Mouse (Mus musculus): ENCODE results near the gene Reln. TPM values are rescaled to one million over a fixed set of nuclear protein-coding genes. Genes with fewer than 3 reads are reported as not detected.

Reln gene
- total RNA-seq, 1 experiment from 2014 or later: 0.57 TPM

DNA sequence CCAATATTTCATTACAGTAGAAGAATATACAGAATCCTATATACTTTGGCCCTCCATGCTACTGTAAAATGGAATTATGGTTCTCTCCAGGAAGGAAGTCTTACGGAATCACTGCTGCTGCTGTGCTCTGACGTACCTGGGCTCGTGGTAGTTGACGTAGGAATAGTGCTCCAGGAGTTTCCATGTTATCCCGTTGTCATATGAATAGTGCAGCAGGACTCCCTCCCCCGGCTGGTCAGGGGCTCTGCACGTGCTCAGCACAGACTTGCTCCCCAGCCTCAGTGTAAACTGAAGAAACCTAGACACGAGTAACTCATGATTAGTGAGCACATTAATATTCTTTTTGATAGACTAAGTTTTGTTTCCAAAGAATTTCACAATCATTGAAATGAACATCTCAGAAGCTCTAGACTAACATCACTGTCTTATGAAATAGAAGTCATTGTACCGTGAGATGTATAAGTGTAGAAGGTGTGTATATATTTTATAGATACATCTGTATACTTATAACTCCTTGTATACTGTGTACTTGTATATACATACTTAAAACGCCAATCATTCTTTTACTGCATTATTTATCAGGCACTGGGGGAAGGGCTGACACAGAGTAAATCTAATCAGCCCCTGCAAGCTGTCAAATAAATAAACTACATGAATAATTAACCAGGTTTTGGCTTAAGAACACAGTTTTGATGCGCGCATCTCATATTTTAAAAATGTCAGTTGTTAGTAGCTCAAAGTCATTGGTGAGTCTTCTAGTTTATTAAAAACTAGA, 304.9 kb downstream of the Reln start:
- ATAC-seq (replicated peaks; ENCODE audit: insufficient number of reproducible peaks, low FRiP score, low TSS enrichment, poor library complexity, severe bottlenecking): no peak

DNA sequence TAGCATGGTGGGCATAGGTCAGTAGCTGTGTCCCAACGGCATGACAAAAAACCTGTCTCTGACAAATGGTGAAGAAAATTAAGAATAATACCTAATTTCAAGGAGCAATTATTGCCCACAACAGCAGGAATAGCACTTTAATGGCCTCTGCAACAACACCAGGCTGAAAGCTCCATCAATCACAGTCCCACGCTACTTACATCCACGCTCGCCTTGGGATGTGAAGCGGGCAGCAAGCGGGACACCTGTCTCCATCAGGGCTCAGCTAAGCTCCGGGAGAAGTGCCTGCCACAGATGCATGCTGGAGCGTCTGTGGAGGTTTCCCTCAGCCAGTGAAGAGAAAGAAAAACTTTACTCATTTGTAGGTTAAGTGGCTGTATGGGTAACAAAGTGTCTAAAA, 309.3 kb downstream of the Reln start:
- no peak for ATAC-seq (replicated peaks; ENCODE audit: insufficient number of reproducible peaks, low FRiP score, low TSS enrichment, poor library complexity, severe bottlenecking)

DNA sequence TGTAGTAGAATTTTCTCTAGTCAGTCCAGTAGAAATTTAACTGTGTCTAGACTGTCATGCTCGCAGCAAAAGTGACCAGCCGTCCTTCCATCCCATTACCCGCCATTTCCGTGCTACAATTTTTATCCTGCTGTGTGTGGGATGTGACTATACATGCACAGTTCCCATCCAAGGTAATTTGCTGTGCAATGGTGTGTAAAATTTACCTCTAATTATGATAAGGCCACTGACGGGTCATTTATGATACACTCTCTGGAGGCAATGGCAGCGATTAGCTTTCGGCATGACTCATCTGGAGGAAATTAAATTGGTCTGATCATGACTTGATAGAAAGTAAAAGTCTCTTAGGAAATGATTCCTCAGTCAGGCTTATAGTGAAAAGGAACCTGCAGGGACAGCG, 311.5 kb downstream of the Reln start:
- ATAC-seq (replicated peaks; ENCODE audit: insufficient number of reproducible peaks, low FRiP score, low TSS enrichment, poor library complexity, severe bottlenecking): no peak

DNA sequence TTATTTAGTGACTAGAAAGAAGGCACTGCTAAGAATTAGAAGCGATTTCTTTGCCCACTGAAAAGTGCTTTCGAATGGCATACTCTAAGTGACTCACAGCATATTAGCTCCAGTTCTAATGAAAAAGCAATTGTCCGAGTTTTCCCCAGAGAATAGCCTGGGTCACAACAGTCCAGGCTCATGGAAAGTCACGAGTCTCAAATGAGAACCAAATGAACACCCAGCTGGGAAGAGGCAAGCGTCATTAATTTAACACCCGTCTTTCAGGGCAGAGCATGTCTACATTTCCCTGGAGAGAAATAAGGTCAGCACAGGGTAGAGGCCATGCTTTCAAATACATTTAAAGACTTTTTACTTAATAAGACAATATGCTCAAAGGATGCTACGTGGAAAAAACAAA, 312.8 kb downstream of the Reln start:
- ATAC-seq (replicated peaks; ENCODE audit: insufficient number of reproducible peaks, low FRiP score, low TSS enrichment, poor library complexity, severe bottlenecking): no peak

DNA sequence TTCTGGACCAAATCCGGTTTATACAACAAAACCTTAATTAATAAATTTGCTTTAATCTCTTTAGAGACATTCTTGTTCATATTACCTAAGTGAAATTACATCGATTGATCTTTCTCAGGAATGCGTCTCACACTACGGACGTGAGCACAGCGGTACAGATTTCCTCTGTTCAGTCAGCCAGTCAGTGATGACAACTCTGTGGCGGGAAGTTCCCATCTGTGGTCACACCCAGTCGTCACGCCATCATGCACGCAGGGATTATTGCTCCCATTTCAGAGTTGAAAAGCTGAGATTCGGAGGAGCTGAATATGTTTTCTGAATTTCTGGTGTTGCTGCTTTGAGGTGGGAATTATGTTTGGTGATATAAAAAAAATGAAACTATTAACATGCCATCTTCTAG, 316.1 kb downstream of the Reln start:
- ATAC-seq (replicated peaks; ENCODE audit: insufficient number of reproducible peaks, low FRiP score, low TSS enrichment, poor library complexity, severe bottlenecking): no peak

DNA sequence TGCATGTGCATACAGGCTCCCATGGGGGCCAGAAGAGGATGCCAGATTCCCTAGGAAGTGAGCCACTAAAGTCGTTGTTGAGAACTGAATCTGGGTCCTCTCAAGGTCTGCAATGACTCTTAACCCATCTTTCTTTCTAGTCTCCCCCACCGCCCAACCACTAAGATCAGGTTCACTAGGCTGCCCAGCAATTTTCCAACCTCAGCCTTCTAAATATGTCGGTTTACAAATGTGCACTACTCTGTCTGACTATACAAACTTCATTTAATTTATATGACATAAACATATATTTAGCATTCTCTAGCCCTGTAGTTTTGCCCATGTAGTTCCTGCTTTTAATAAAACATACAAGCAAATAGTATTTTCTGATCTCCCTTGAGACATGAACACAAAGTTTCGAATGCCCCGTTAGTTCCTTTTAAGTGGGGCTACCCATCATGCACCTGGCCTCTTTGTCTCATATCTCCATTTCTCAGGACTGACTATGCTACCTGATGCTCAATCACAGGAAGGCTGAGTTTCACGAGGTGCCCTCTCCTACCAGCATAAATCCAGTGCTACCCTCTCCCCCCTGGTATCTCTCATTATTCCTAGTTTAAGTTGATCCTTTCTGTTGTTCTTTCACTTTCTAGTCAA, 317.1 kb downstream of the Reln start:
- no peak for ATAC-seq (replicated peaks; ENCODE audit: insufficient number of reproducible peaks, low FRiP score, low TSS enrichment, poor library complexity, severe bottlenecking)

DNA sequence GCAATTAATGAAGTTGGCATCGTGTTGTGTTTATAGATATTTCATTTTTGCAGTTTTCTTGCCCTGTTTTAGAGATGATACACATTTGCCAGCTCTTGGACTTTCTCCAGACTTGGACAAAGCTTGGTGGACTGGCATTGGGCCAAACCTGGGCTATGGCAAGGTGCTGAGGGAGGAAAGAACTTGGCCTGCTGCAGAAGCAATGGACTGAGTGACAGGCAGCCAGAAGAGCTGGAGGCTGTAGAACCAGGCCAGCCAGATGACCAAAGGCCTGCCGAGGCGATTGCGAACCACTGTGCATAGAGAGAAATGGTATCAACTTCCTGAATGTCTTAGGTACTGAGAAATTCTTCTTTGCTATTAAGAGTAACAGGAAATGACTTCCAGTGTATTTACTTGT, 318.8 kb downstream of the Reln start:
- ATAC-seq (replicated peaks; ENCODE audit: insufficient number of reproducible peaks, low FRiP score, low TSS enrichment, poor library complexity, severe bottlenecking): no peak

DNA sequence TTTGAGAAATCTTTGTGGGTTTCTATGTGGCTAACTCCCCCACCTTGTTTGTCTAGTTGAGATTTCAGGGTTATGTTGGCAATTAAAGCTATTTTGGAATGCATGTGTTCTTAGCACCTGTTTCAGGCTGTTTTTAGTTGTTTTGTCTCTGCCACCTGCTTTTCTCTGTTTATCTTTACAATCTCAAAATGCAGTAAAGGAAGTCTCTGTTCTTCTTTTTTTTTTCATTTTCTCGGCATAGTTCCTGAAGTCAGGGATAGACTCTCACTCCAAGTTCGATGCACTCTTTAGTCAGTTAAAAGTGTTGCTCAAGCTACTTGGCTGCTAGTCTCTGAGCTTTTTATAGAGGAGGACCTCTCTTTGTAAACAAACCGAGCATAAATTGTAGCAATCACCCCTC, 320.4 kb downstream of the Reln start:
- ATAC-seq (replicated peaks; ENCODE audit: insufficient number of reproducible peaks, low FRiP score, low TSS enrichment, poor library complexity, severe bottlenecking): no peak

DNA sequence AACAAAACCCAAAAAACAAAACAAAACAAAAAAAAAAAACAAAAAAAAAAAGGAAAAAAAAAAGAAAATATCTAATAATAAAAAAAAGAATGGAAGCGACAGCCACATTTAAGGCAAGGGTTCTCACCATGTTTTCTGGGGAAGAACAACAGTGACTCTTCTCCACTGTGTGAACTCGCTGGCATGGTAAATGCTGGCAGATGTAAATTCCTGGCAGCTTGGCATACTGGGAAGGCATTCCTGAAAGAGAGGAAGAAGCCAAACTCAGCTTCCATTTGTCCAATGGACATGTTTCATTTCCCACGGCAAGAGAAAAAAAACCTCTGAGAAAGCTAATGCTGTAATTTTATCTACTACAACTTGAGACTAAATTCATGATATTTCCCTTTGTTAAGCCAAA, 326.6 kb downstream of the Reln start:
- ATAC-seq (replicated peaks; ENCODE audit: insufficient number of reproducible peaks, low FRiP score, low TSS enrichment, poor library complexity, severe bottlenecking): no peak

DNA sequence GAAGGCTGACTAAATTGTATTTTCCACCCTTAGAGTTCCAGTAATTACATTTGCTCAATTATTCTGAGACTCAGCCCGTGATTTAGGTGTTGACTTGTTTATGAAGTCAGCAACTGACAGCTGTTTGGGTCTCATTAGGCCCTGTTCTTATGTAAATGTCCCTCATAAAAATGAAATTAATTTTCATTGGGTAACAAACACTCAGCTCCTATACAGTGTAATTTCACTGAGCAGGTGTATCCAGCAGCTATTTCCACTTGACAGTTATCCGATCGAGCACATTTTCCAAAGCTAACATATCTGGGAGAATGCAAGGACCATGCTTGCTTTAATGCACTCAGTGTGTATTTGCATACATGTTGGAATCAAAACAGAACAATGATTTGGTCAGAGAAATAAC, 330.0 kb downstream of the Reln start:
- no peak for ATAC-seq (replicated peaks; ENCODE audit: insufficient number of reproducible peaks, low FRiP score, low TSS enrichment, poor library complexity, severe bottlenecking)

DNA sequence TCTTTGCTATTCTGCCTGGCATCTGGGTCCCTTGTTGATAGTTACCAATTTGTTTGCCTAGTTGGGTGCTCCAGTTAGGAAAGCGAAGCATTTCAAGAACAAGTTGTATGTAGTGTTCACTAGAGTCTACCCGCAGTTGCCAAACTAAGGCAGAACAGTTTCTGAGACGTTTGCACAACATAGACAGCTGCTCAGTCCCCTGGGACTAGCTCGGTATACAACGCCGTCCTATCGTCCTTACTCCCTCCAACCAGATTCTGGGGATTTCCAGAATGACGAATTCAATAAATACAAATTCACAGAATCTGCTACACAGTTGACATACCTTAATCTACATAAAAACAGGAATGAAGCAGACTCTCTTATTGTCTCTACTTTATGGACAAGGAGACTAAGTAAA, 335.4 kb downstream of the Reln start:
- no peak for ATAC-seq (replicated peaks; ENCODE audit: insufficient number of reproducible peaks, low FRiP score, low TSS enrichment, poor library complexity, severe bottlenecking)

DNA sequence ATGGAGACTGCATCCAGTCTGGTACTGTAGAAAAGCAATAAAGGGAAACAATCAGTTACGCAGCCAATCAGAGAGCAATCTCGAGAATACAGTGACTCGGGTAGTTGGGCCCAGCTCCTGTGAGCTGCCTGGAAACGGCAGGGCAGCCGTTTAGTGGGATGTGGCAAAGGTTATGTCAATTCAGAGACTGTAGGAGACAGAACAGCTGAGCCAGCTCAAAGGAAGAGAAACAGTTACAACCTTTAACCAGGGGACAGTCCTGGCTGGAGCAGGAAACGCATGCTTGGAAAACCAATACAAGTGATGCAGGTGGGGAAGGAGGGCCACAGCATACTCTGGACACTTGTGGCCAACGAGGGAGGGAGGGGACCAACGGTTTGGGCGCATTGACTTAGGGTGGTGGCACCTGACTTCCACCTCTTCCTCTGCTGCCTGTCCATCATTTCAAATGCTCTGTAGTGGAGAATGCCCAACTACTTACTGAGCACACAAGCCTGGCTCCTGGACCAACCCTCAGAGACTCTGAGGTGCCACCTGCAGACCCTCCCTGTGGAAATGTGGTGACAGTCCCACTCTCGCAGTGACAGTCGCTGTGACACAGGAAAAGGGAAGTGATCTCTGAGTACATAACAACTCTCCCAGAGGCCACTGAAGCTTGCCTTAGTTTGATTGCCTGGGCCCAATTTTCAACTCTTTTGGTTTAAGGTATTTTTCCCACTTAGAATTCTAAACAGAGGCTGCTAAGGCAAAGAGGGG, 337.0 kb downstream of the Reln start:
- ATAC-seq (replicated peaks; ENCODE audit: insufficient number of reproducible peaks, low FRiP score, low TSS enrichment, poor library complexity, severe bottlenecking): no peak

DNA sequence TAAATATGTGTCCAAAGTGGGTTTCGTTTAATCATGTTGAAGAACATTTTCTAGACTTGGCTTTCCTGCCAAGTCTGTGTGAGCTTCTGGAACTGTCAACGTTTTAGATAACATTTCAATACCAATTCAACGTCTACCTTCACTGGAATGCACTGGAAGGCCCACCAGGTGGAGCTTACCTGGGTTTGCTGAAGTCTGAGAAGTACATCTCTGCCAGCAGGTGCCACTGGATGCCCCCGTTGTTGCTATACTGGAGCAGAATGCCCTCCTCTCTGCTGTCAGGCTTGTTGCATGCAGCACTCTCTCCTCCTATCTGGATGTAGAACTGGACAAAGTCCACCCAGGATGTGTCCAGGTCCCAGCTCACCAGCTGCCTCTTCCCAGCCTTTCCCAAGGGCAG, 340.6 kb downstream of the Reln start:
- ATAC-seq (replicated peaks; ENCODE audit: insufficient number of reproducible peaks, low FRiP score, low TSS enrichment, poor library complexity, severe bottlenecking): no peak

DNA sequence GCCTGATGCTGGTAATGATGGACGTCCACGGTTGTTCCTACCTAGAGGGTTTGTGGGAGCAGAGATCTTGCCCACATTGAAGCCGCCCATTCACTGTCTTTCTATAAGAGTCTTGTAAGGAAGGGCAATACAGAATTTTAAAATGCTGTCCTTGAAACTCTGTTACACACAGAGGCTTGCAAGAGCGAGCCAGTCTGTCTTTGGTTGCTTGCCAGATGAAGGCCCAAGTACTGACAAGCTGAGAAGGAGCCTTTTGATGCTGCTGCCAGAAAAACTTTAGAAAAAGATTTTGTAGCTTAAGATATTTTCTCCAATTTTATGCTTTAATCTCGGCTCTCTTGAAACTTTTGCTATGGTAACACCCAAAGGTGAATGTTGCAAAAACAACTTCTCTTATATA, 356.8 kb downstream of the Reln start:
- no peak for ATAC-seq (replicated peaks; ENCODE audit: insufficient number of reproducible peaks, low FRiP score, low TSS enrichment, poor library complexity, severe bottlenecking)

DNA sequence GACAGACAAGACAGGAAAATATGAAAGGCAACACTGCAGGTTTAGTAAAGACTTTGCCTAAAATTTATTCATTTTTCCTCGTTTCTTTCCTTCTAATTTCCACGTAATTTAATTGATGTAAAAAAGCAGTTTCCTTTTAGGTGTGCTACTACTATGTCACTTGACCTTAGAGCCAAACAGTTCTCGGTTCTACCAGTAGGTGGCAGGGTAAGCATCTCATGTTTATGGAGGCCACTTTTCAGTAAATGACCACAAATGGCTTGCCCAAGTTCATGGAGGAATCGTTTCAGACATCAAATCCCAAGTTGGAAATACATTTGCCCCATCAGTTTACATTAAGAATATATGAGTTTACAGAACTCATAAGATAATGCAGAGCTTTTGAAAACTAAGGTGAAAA, 358.2 kb downstream of the Reln start:
- ATAC-seq (replicated peaks; ENCODE audit: insufficient number of reproducible peaks, low FRiP score, low TSS enrichment, poor library complexity, severe bottlenecking): no peak

DNA sequence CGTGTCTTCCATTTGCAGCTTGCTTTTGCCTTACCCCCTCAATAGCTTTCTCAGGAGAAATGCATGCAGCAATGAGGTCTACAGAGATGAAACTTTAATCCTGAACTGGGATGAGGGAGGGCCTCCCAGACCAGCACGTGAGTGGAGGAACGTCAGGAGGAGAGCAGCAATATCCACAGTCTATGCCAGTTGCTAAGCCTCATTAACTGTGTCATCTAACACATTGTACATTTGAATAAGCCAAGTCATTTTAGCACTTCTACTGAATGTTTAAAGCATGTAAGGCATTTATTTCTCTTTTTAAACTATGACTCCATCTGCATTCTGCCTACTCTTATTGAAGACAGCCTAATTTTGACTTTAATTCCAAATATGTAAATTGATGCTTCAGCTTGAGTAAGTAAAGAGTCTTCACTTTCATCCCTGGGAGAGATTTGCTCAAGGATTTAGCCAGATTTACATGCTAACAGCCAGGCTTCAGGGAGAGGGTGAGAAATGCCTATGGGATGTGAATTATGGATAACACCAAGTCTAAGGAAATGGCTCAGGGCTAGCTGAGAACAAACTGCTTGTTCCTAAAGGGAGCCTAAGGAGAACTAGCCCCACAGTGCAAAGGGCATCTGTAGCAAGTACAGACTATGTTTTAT, 361.4 kb downstream of the Reln start:
- no peak for ATAC-seq (replicated peaks; ENCODE audit: insufficient number of reproducible peaks, low FRiP score, low TSS enrichment, poor library complexity, severe bottlenecking)

DNA sequence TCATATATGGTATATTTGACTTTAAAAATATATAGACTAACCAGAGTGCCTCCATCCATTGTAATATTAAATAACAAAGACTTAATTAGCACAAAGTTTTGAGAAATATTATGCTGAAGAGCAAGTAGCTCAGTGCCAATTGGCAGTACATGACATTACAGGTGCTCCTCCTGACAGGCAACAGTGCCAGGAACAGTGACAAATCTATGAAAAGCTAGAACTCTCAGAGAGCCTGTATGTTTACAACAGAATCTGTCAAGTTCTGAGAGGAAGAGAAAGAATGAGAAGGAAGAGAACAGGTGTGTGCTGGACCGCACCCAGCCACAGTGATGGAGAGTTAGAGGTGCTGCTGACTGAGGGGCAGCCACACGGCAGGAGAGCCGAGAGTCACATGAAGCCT, 363.3 kb downstream of the Reln start:
- ATAC-seq (replicated peaks; ENCODE audit: insufficient number of reproducible peaks, low FRiP score, low TSS enrichment, poor library complexity, severe bottlenecking): no peak

DNA sequence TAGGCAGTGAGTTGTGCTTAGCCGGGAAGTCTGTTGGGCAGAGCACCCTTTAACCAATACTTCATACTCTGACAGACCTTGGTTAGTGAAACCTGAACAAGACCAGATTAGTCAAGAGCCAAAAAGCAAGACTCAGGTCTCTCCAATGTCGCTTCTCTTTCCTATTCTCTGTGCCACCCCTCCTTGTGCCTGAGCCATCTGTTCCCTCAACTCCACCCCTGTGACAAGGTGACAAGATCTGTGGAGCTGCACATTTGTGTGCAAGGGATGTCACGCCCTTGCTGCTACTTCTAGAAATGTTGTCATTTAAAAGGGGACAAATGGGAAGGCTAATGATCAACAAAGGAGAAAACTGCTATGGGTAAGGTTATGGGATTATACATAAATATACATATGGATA, 364.0 kb downstream of the Reln start:
- no peak for ATAC-seq (replicated peaks; ENCODE audit: insufficient number of reproducible peaks, low FRiP score, low TSS enrichment, poor library complexity, severe bottlenecking)

DNA sequence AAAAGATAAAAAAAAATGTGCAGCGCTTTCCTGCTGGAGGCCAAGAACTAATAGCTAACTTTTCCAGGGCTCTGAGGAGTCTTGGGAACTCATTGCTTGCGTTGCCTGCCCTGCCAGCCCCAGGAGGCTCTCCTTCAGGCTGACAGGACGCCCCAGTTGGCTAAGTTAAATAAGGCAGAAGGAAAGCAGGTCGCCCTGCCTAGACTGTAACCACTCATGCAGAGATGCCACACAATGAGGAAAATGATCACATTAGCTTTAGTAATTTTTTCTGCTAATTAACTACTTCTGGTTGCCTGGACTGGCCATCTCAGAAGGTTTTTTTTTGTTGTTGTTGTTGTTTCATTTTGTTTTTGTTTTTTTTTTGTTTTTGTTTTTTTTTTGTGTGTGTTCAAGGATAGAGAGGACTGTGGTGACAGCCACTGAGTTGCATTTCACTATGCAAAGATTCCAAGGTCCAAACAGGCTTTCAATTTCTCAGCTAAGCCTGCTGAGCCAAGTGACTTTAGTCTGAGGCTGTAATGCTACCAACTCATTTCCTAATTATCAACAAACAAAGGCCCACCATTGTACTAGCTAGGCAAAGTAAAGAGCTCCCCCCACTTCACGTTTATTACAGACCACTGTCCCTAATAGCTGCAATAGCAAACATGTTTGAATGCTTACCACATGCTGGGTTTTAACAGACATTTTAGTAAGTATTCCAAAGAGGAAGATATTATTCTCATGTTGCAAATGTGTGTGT, 371.1 kb downstream of the Reln start:
- no peak for ATAC-seq (replicated peaks; ENCODE audit: insufficient number of reproducible peaks, low FRiP score, low TSS enrichment, poor library complexity, severe bottlenecking)

Measured in monocyte, adult 5-6 weeks (primary cell).